Mouse (Mus musculus) ZHBTc4 (cell line): ENCODE data around the gene Nlrp4f.

Experiments used
- DNase-seq: peaks from one replicate; pipeline ENCODE4 v3.0.0-alpha.2; 2011; ENCODE audit warnings: low read depth, low spot score

Nlrp4f gene

GRCm38 (mm10) chr13:65205877-65206276 is at the start of gene Nlrp4f:
Gene Nlrp4f, minus strand, starts transcription at chr13:65205977.
- peak; percentile 35 for DNase-seq

DNA sequence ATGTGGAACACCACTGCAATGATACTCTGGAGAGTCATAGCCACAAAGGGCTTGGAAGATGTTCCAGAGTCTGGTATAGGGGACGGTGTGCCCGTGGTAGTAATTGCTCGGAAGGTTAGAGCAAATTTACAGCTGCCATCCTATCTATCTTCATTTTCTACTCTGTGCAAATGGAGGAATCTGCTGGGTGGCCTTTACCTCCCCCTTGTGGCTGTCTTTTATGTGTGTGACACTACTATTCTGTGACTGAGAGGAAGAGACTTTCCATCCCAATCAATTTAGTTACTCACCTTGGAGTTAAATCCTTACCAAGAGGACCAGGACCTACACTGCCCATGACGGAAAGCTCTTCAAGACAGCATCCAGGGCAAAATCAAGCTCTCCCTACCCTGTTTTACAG is 37.5 kb upstream of the Nlrp4f start:
- peak; percentile 49 for DNase-seq

GRCm38 (mm10) chr13:65242319-65242787 is 36.6 kb upstream of the Nlrp4f start:
- peak; percentile 13 for DNase-seq

GRCm38 (mm10) chr13:65241627-65242318 is 36.0 kb upstream of the Nlrp4f start:
- DNase-seq: no peak

DNA sequence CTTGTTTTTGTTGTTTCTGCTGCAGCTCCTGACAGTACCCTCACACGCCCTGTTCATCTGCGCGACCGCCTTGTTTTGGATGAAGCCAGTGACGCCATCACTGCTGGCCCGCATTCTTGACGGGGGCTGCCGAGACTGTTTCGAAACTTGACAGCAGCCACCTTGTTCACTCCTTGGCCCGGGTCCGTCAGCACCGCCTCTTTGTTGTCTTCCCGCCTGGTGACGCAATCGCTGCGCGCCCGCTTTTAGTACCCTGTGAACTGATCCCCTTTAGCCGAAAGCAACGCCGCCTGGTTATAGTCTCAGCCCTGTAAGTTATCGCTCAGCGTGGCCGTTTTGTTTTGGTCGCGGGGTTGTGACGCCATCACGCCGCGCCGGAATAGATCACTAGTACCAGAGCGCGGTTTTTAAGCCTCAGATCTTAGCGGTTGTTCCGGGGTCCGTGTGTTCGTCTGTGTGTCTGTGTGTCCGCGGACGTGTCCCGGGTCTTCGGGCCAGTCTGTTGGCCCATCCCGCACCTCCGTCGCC is 35.4 kb upstream of the Nlrp4f start:
- peak; percentile 95 for DNase-seq

DNA sequence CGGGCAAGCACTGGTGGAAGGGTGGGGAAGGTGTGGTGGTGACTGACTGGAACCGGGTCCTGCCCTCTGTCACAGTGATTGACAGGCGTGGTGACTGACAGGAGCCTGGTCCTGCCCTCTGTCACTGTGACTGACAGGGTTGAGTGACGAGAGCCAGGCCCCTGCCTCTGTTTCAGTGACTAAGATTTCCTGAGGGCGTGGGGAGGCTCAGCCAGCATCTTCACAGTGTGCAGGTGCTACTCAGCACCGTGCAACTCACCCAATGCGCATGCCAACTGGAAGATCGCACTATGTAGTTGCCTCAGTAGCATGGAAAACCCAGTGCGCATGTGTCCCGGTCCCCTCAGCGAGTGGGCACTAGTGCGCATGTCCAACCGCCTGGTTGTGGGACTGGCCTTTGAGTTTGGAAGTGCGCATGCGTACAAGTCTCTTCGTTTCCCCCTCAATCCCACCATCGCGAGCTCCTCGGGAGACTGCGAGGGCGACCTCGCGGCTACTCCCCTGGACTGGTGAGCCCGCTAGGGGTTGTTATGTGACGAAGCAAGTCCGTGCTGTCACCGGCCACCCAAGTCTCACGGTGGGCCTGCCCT is 34.8 kb upstream of the Nlrp4f start:
- DNase-seq: peak; percentile 99

- DNase-seq: peak; percentile 57
Observed at GRCm38 (mm10) chr13:65237211-65237610, 31.4 kb upstream of the Nlrp4f start.

DNA sequence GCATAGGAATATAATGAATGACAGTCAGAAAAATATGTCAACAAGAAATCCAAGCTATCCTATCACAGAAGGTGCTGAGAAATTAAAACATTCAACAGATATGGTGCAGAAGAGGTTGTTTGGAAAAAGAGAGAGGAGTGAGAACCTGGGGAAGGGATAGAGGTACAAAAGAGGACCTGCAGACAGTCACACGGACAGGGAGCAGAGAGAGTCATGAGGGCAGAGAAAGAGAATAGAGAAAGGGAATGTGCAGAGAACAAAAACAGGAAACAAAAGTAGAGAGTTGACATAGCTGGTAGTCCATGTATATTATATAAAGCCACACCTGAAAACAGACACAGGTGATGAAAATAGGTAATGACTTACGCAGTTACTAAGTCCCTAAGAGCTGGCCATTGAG is 20.9 kb upstream of the Nlrp4f start:
- no peak for DNase-seq

GRCm38 (mm10) chr13:65225945-65226344 is 20.2 kb upstream of the Nlrp4f start:
- DNase-seq: no peak

- no peak for DNase-seq
Observed at GRCm38 (mm10) chr13:65200667-65201066, 5.1 kb downstream of the Nlrp4f start.

- DNase-seq: no peak
Observed at GRCm38 (mm10) chr13:65176472-65177091, 29.2 kb downstream of the Nlrp4f start.

- DNase-seq: peak; percentile 90
Observed at GRCm38 (mm10) chr13:65175734-65176471, 29.9 kb downstream of the Nlrp4f start.

- peak; percentile 79 for DNase-seq
Observed at GRCm38 (mm10) chr13:65174102-65174501, 31.7 kb downstream of the Nlrp4f start.

DNA sequence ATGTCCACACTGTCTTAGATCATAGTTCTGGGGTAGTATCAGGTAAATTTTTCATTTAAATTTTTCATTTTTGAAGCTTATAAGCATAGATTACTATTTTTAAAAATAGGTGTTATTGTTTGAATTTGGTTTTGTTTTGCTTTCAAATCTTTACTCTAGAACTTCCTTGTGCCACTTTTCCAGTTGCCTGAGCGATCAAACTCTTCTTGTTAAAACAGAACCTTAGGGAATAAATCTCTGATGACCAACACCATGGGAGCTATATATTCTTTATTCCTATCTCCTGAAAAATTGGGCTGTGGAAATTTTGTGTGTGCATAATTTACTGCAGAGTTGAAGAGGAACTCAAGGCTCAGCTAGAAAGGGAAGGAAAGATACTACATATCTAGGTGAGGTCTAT is 55.8 kb downstream of the Nlrp4f start, which contains the start of gene Olfr466:
Gene Olfr466, plus strand, starts transcription at position 301 of the 400 bp plus-strand sequence.
- DNase-seq: no peak

DNA sequence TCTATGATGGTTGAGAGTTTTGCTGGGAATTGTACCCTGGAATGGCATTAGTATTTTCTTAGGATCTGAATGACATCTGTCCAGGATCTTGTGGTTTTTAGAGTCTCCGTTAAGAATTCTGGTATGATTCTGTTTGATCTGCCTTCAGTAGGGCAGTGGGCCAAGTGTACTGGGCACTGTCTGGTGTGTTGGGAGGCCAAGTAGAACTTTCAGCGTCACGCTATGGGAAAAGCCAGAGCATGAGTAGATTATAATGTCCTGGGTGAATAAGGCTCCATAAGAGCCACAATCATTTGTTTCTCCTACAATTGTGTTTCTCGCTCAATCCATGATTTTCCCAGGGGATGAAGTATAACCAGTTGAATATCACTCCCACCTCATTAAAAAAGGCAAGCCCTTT is 68.0 kb downstream of the Nlrp4f start, which contains the start of gene Olfr465-ps1:
Gene Olfr465-ps1, plus strand, starts transcription at position 301 of the 400 bp plus-strand sequence.
- DNase-seq: no peak
